Mouse (Mus musculus): ENCODE measurements at regions not wholly inside any gene's neighbourhood (a gene's known extent, or its start where the extent isn't known, plus 50 kb on each side); places are given as distances from the start of the nearest gene placed in this dataset.

GRCm38 (mm10) chr10:24534901-24535300 lies 60.3 kb upstream of the Ccn2 start:
- Histone ChIP-seq H3K27me3 (ENCODE audit: control insufficient read depth, insufficient read depth, insufficient read length) (no peaks in the 10 kb centered on the region), H3K79me2 (ENCODE audit: control insufficient read depth, insufficient read depth) (no peaks in the 10 kb centered on the region), H3K4me3 (no peak overlapping the region), H3K36me3 (ENCODE audit: control insufficient read depth, insufficient read depth) (no peaks in the 10 kb centered on the region), H3K4me2 (ENCODE audit: low read depth) (no peak overlapping the region), H3ac (ENCODE audit: control insufficient read depth, insufficient read length) (no peak overlapping the region)
- TF ChIP-seq TCF3 (IDR thresholded peaks at IDR 0.05; ENCODE audit: insufficient read length, low read depth) (no peak), USF1 (IDR thresholded peaks at IDR 0.05; ENCODE audit: low read depth) (no peak), POLR2A (IDR thresholded peaks at IDR 0.05; ENCODE audit: insufficient read length, low read depth) (no peak), MAX (IDR thresholded peaks at IDR 0.05; ENCODE audit: low read depth) (no peak), SRF (IDR thresholded peaks at IDR 0.05; ENCODE audit: control insufficient read depth, insufficient read length, low read depth) (no peak), TCF12 (IDR thresholded peaks at IDR 0.05; ENCODE audit: insufficient read depth, poor library complexity, severe bottlenecking) (no peak), REST (IDR thresholded peaks at IDR 0.05; ENCODE audit: insufficient read depth, insufficient read length) (no peak), CEBPB (IDR thresholded peaks at IDR 0.05; ENCODE audit: insufficient read depth, poor library complexity, severe bottlenecking) (no peak)

- H3K36me3 ChIP-seq (ENCODE audit: control insufficient read depth, insufficient read depth), result no peaks in the 10 kb centered on the region
Measured at GRCm38 (mm10) chr10:24535461-24535860, 59.8 kb upstream of the Ccn2 start.

GRCm38 (mm10) chr10:24541990-24542389 lies 53.3 kb upstream of the Ccn2 start:
- Histone ChIP-seq H3K79me2 (ENCODE audit: control insufficient read depth, insufficient read depth) (no peaks in the 10 kb centered on the region), H3ac (ENCODE audit: control insufficient read depth, insufficient read length) (no peak overlapping the region), H3K27me3 (ENCODE audit: control insufficient read depth, insufficient read depth, insufficient read length) (no peaks in the 10 kb centered on the region), H3K36me3 (ENCODE audit: control insufficient read depth, insufficient read depth) (no peaks in the 10 kb centered on the region), H3K4me2 (ENCODE audit: low read depth) (no peak overlapping the region), H3K4me3 (no peak overlapping the region)
- TF ChIP-seq CEBPB (IDR thresholded peaks at IDR 0.05; ENCODE audit: insufficient read depth, poor library complexity, severe bottlenecking) (no peak), MYOD1 (IDR thresholded peaks at IDR 0.05; ENCODE audit: control insufficient read depth in 1 of 3, insufficient read length in 2 of 3, low read depth in 2 of 3) (no peak), POLR2A (IDR thresholded peaks at IDR 0.05; ENCODE audit: insufficient read length, low read depth) (no peak), USF1 (IDR thresholded peaks at IDR 0.05; ENCODE audit: low read depth) (no peak), MYOG (IDR thresholded peaks at IDR 0.05; ENCODE audit: control insufficient read depth in 1 of 3, insufficient read depth in 1 of 3, insufficient read length in 2 of 3, low read depth in 2 of 3) (no peak), REST (IDR thresholded peaks at IDR 0.05; ENCODE audit: insufficient read depth, insufficient read length) (no peak), SRF (IDR thresholded peaks at IDR 0.05; ENCODE audit: control insufficient read depth, insufficient read length, low read depth) (no peak), E2F4 (IDR thresholded peaks at IDR 0.05; ENCODE audit: insufficient read depth) (no peak), TCF12 (IDR thresholded peaks at IDR 0.05; ENCODE audit: insufficient read depth, poor library complexity, severe bottlenecking) (no peak), MAX (IDR thresholded peaks at IDR 0.05; ENCODE audit: low read depth) (no peak), POLR2AphosphoS2 (IDR thresholded peaks at IDR 0.05; ENCODE audit: insufficient read length, low read depth) (no peak), TCF3 (IDR thresholded peaks at IDR 0.05; ENCODE audit: insufficient read length, low read depth) (no peak)

More at GRCm38 (mm10) chr10:24535461-24535860, 59.8 kb upstream of the Ccn2 start:
- no peak overlapping the region for H3ac ChIP-seq (ENCODE audit: control insufficient read depth, insufficient read length)
- no peak overlapping the region for H3K4me3 ChIP-seq
- H3K79me2 ChIP-seq (ENCODE audit: control insufficient read depth, insufficient read depth), result no peaks in the 10 kb centered on the region
- H3K27me3 ChIP-seq (ENCODE audit: control insufficient read depth, insufficient read depth, insufficient read length), result no peaks in the 10 kb centered on the region
- no peak overlapping the region for H3K4me2 ChIP-seq (ENCODE audit: low read depth)
- TF ChIP-seq CEBPB (IDR thresholded peaks at IDR 0.05; ENCODE audit: insufficient read depth, poor library complexity, severe bottlenecking) (no peak), MYOD1 (IDR thresholded peaks at IDR 0.05; ENCODE audit: control insufficient read depth in 1 of 3, insufficient read length in 2 of 3, low read depth in 2 of 3) (no peak), TCF3 (IDR thresholded peaks at IDR 0.05; ENCODE audit: insufficient read length, low read depth) (no peak), POLR2A (IDR thresholded peaks at IDR 0.05; ENCODE audit: insufficient read length, low read depth) (no peak), E2F4 (IDR thresholded peaks at IDR 0.05; ENCODE audit: insufficient read depth) (no peak), MYOG (IDR thresholded peaks at IDR 0.05; ENCODE audit: control insufficient read depth in 1 of 3, insufficient read depth in 1 of 3, insufficient read length in 2 of 3, low read depth in 2 of 3) (no peak)
